Mouse (Mus musculus) naive thymus-derived CD4-positive, alpha-beta T cell, adult 2 months (primary cell): Measurements from ENCODE around the gene A730015C16Rik.

Experiments used
- DNase-seq: peaks from one replicate; pipeline ENCODE4 v3.0.0-alpha.2; 2011; ENCODE audit warnings: low read depth

A730015C16Rik gene

GRCm38 (mm10) chr4:108830698-108831097 is 17.7 kb downstream of the A730015C16Rik start:
- no peak for DNase-seq

- no peak for DNase-seq
Observed at GRCm38 (mm10) chr4:108826643-108827042, 21.8 kb downstream of the A730015C16Rik start.

- no peak for DNase-seq
Observed at GRCm38 (mm10) chr4:108826096-108826495, 22.3 kb downstream of the A730015C16Rik start.

GRCm38 (mm10) chr4:108825677-108826076 is 22.7 kb downstream of the A730015C16Rik start:
- no peak for DNase-seq

GRCm38 (mm10) chr4:108811550-108811949 is 36.9 kb downstream of the A730015C16Rik start:
- DNase-seq: no peak

- no peak for DNase-seq
Observed at GRCm38 (mm10) chr4:108811142-108811541, 37.3 kb downstream of the A730015C16Rik start.

- DNase-seq: no peak
Observed at GRCm38 (mm10) chr4:108803535-108803934, 44.9 kb downstream of the A730015C16Rik start.

- peak; percentile 65 for DNase-seq
Observed at GRCm38 (mm10) chr4:108798083-108798830, 50.2 kb downstream of the A730015C16Rik start.
